Mouse (Mus musculus): ENCODE results near the gene Abhd14a.

- TF ChIP-seq CTCF (IDR thresholded peaks at IDR 0.05; ENCODE audit: control insufficient read depth, insufficient read depth, insufficient replicate concordance, low read depth, low read length) (no peak), POLR2A (IDR thresholded peaks at IDR 0.05; ENCODE audit: control insufficient read depth, low read depth, low read length) (no peak)
Observed at GRCm38 (mm10) chr9:106393548-106393947, 53.9 kb downstream of the Abhd14a start.

All from testis, adult 2 months (tissue).